Mouse (Mus musculus): ENCODE measurements around the gene Zfp827. TPM values are rescaled to one million over a fixed set of nuclear protein-coding genes. Genes with fewer than 3 reads are reported as not detected.
A peak's percentile ranks its signal among the peaks of the same experiment; 100 is the strongest.
"Not testable (repeated sequence)": the region's sequence is repeated elsewhere in the genome, so short reads cannot be mapped to it uniquely, and the experiment has no call there.

Gene Zfp827
- total RNA-seq, 2 experiments from 2014 or later, result 9.4 to 10.6 TPM

GRCm38 (mm10) chr8:79105186-79105585 is 76.9 kb downstream of the Zfp827 start:
- no peak for DNase-seq

DNA sequence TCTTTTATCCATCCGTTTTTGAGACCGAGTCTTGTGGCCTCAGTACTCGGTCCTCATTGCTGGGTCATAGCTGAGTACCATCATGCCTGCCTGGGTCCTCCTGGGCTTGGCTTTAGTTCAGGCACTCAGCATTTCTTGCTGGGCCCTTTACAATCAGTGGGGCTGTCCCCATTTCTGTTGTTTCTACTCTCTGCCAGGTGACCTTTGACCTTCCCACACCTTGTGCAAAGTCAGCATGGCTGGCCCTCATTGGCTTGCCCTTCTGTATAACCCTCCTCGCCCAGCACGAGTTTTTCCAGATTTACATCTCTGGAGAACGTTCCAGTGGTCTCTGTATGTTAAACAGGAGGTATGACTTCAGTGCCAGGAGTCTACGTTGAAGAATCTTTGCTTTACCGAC is 83.2 kb downstream of the Zfp827 start:
- DNase-seq, result no peak

DNA sequence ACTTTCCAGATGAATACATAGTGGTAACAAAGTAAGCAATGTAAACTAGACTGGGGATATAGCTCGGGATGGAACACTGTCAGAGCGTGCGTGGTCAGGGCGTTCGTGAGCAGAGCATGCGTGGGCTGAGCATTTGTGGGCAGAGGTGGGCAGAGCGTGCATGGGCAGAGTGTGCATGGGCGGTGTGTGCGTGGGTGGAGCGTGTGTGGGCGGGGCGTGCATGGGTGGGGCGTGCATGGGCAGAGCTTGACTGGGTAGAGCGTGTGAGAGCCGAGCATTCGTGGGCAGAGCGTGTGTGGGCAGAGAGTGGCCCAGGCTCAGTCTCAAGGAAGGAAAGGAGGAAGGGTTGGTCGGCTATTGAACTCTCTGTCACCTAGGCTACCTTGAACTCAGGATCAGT is 84.2 kb downstream of the Zfp827 start:
- DNase-seq, result no peak

GRCm38 (mm10) chr8:79113533-79113932 is 85.3 kb downstream of the Zfp827 start:
- no peak for DNase-seq

- DNase-seq, result peak; percentile 56 to 62
Observed at GRCm38 (mm10) chr8:79114561-79114960, 86.3 kb downstream of the Zfp827 start.

DNA sequence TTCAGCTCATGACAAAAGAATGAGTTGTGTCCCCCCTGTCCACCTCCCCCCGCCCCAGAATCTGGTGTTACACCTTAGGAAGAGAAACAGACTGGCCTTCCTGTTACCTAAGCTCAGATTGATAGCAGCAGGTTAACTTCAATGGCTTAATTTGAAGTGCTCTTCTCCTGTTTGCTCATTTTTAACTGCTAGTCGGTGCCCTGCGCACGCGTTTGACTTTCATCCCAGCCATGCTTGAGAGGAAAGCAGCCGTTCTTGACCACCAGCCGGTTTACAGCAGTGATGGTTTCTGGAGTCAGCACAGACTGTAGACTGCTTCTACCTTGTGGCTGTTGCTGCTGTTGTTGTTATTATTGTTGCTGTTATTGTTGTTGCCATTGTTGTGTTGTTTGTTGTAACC is 88.2 kb downstream of the Zfp827 start:
- DNase-seq, result no peak

GRCm38 (mm10) chr8:79117711-79118110 is 89.5 kb downstream of the Zfp827 start:
- peak in 1 of 2 experiments; percentile 11 for DNase-seq

GRCm38 (mm10) chr8:79121614-79122013 is 93.4 kb downstream of the Zfp827 start:
- DNase-seq, result no peak

DNA sequence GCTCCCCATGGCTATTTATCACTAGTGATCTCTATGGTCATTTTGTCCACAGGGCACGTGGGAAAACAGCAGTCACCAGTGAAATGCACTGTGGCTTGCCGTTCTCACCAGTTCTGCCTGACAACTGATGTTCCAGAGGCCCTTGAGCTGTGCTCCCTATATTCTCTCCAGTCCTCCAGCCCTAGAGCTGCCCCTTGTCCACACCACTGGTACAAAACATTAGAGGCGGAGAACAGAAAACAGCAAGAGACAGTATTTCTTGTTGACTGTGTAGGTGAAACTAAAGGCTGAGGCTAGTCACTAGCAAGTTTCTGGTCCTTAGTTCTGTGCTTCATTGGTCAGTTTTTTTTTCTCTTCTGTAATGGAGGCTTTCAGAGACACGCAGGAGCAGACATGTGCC is 96.0 kb downstream of the Zfp827 start:
- DNase-seq, result no peak

- no peak for DNase-seq
Observed at GRCm38 (mm10) chr8:79127211-79127816, 99.1 kb downstream of the Zfp827 start.

GRCm38 (mm10) chr8:79128534-79128933 is 100.3 kb downstream of the Zfp827 start:
- DNase-seq, result not testable (repeated sequence)

DNA sequence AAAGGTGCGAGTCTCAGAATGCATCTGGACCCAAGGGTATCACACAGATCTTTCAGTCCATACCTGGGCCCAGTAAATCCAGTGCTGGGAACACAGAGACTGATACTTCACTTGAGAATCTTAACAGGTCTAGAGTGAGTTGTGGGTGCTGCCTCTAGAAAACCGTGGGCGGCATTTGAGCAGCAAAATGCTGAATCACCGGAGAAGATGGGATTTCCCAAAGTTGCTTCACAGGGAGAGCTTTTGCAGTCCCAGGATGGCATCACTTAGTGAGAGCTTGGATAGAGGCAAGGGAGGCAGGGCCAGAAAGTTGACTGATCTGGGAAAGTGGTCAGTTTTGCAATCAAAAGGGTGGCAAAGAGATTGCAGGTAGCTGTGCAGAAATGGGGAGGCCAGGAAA is 111.4 kb downstream of the Zfp827 start:
- no peak for DNase-seq

GRCm38 (mm10) chr8:79140981-79141380 is 112.7 kb downstream of the Zfp827 start:
- DNase-seq, result no peak

DNA sequence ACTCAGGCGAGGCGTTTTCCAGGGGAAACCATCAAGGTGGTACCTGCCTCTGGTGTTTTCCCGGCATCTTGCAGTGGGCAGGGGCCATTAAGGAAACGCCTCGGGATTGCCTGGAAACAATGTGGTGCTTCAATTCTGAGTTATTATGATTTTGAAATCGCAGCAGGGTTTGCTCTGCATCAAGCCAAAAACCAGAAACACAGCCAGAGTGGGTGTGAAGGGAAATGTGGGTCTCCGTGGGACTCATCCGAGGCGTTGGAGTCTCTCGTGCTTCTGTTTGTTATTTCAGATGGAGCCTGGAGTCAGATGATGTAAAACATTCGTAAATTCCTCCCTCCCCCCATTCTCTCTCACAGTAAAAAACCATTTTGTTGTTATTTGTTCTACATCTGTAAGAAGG is 113.4 kb downstream of the Zfp827 start:
- no peak for DNase-seq

- peak in 1 of 2 experiments; percentile 32 for DNase-seq
Observed at GRCm38 (mm10) chr8:79143729-79144128, 115.5 kb downstream of the Zfp827 start.

DNA sequence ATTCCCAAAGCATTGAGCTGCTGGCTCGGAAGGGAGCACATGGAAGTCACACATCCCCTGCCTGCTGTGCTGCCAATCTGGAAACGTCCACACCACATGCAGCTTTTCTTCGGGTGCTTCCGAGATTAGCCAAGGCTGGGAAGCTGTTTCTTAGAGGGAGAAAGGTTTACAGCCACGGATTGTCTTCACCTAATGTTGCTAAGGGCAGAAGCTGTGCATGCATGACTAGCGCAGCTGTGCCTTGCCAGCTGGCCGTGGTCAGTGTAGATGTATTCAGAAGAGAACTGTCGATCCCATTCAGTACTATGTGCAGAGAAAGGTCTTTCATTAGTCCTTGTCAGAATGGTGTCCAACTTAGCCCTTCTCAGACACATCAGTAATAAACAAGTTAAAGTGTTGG is 117.0 kb downstream of the Zfp827 start:
- no peak for DNase-seq

DNA sequence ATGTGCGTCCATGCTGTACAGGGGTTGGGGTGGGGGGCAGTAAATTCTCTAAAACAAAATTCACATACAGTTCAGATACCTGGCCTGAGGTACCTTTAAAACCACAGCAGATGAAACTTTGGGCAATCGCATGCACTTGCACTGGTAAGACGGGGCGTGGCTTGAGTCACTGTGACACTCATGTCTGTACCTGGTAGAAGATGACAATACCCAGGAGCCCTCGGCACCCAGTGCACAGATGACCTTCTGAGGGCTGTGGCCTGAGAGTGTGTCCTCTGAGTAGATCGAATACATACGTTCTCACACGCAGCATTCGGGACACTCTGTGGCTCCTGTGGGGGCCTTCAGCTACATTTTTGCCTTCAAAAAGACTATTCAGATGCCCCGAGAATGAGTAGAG is 117.4 kb downstream of the Zfp827 start:
- DNase-seq, result no peak

DNA sequence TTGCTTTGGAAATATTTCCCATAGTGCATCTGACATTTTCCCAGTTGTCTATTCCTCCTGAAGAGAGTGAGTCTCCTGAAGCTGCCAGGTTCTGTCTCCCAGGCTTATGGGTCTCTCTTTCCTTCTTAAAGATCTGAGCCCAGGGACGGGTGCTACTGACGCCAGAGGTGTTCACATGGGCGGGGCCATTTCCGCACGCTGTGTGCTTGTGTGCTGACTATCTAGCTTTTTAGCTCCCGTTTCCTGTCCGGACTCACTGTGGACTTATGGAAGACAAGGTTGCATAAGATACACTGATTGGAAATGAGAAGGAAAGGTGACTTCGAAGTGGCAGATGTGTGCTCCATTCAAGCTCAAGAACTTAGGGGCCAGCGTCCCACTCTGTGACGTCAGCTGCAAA is 120.6 kb downstream of the Zfp827 start:
- DNase-seq, result no peak

DNA sequence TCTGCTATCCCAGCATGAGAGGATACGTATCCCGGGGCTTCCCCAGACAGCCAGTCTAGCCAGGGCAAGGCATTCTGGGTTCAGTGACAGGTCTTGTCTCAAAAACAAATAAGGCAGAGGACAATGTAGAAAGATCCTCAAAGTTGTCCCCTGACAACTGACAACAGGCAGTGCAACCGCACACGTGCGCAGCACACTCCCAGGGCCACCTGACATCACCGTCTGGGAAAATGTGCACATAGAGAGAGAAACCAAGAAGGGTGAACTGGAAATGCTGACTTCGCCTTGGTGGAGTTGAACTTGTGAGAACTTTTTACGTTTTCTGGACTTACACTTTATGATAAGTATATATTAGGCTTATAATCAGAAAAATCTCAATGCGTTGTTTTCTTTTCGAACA is 121.6 kb downstream of the Zfp827 start:
- DNase-seq, result no peak

GRCm38 (mm10) chr8:79150544-79151192 is 122.4 kb downstream of the Zfp827 start:
- DNase-seq, result no peak

DNA sequence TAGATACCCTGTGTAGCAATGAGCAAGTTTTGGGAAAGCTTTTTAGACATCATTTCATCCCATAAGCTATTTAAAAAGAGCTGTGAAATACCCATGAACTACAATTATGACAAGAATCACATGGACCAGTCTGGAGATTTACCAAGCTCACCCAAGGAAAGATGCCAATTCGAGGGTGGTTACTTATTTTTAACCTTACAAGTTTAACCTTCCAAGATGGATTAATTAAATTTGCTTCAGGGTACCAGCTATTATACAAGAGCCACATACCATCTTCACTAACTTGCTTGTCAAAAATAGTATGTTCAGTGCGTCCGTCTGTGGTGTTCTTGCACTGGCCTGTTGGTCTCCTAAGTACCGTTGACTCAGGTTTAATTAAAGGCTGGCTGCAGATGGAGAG is 123.4 kb downstream of the Zfp827 start:
- DNase-seq, result no peak

- DNase-seq, result no peak
Observed at GRCm38 (mm10) chr8:79153201-79153600, 125.0 kb downstream of the Zfp827 start.

DNA sequence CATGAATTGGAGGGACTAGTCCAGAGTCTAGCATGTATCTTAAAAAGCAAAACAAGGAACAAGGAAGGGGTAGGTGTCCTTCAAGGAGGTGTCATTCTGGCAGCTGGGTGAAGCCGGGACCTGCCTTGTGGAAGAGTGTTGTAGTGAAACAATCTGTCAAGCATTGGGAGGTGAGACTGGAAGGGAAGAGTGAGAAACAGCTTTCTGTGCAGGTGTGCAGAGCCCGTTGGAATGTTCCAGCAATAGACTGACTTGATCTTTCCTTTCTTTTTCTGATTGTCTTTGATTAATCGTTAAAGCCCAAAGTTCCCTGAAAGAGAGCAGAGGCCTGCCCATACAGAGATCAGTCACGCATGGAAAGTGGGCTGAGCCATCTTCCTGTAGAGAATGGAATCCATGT is 125.4 kb downstream of the Zfp827 start:
- no peak for DNase-seq

DNA sequence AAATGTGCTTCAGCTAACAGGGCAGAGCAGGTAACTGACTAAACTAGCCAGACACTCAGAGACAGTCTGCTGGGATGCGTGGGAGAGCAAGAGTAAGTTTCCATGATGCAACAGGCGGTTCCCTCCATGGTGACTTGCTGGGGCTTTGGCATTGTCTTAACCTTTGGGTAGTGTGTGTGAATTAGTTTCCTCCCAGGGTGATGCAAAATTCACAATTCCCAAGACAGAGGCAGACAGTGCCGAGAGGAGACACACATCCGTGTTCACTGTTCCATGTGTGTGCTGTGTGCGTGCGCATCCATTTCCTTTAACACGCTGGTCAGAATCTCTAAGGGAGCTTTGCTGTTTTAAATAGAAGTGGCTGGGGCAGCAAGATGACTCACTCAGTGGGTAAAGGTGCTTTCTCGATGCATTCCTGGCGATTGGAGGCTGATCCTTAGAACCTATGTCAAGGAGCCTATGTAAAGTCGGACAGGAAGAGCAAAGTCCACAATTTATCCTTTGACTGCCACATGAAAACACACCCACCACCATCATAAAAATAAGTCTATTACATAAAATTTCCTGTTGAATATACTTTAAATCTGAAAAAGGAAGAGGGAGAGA is 127.4 kb downstream of the Zfp827 start:
- no peak for DNase-seq
